Mouse (Mus musculus): ENCODE data around the gene Epb42. TPM values are rescaled to one million over a fixed set of nuclear protein-coding genes. Genes with fewer than 3 reads are reported as not detected.

Epb42 gene
- total and polyA plus RNA-seq, 3 experiments, result 1.1 to 88.7 (median 6.2) TPM

- no peak for TF ChIP-seq POLR2AphosphoS5 (IDR thresholded peaks at IDR 0.05; ENCODE audit: insufficient replicate concordance, low read depth, low read length)
- TF ChIP-seq TAL1 (conservative IDR thresholded peaks at IDR 0.05; ENCODE audit: low read depth, low read length), result no peak
- no peak for TF ChIP-seq GATA2 (IDR thresholded peaks at IDR 0.05; ENCODE audit: borderline replicate concordance, low read depth, low read length)
- TF ChIP-seq CTCF (IDR thresholded peaks at IDR 0.05; ENCODE audit: low read depth, low read length), result no peak
- ATAC-seq (ENCODE audit: extremely low read depth, insufficient number of reproducible peaks, low FRiP score, poor library complexity, severe bottlenecking) (no peak), DNase-seq (ENCODE audit: low spot score) (no peak)
- H3K36me3 ChIP-seq (replicated peaks), result peaks cover 40% of the 10 kb centered on the region
- no peaks in the 10 kb centered on the region for H3K27me3 ChIP-seq (ENCODE audit: insufficient read depth, low read length)
- H3K4me1 ChIP-seq (ENCODE audit: insufficient read depth, low read depth, low read length), result no peaks in the 10 kb centered on the region
- H3K9me3 ChIP-seq (replicated peaks), result no peaks in the 10 kb centered on the region
- no peak overlapping the region for H3K4me3 ChIP-seq (ENCODE audit: low read depth, low read length)
Observed at GRCm38 (mm10) chr2:120983611-120984010, 53.3 kb downstream of the Epb42 start.

- Histone ChIP-seq H3K27me3 (ENCODE audit: insufficient read depth, low read length) (no peaks in the 10 kb centered on the region), H3K4me3 (ENCODE audit: low read depth, low read length) (no peak overlapping the region), H3K36me3 (replicated peaks) (peaks cover 29% of the 10 kb centered on the region), H3K9me3 (replicated peaks) (no peaks in the 10 kb centered on the region), H3K4me1 (ENCODE audit: insufficient read depth, low read depth, low read length) (peaks cover 10% of the 10 kb centered on the region)
- ATAC-seq (ENCODE audit: extremely low read depth, insufficient number of reproducible peaks, low FRiP score, poor library complexity, severe bottlenecking), result no peak
- DNase-seq (ENCODE audit: low spot score), result no peak
- TF ChIP-seq TAL1 (conservative IDR thresholded peaks at IDR 0.05; ENCODE audit: low read depth, low read length) (no peak), GATA1 (IDR thresholded peaks at IDR 0.05; ENCODE audit: borderline replicate concordance, low read length) (no peak), GATA2 (IDR thresholded peaks at IDR 0.05; ENCODE audit: borderline replicate concordance, low read depth, low read length) (no peak), POLR2AphosphoS5 (IDR thresholded peaks at IDR 0.05; ENCODE audit: insufficient replicate concordance, low read depth, low read length) (no peak), CTCF (IDR thresholded peaks at IDR 0.05; ENCODE audit: low read depth, low read length) (no peak)
Observed at GRCm38 (mm10) chr2:120980861-120981260, 56.0 kb downstream of the Epb42 start.

- no peak for ATAC-seq (ENCODE audit: extremely low read depth, insufficient number of reproducible peaks, low FRiP score, poor library complexity, severe bottlenecking)
- Histone ChIP-seq H3K4me1 (ENCODE audit: insufficient read depth, low read depth, low read length) (peaks cover 10% of the 10 kb centered on the region), H3K4me3 (ENCODE audit: low read depth, low read length) (no peak overlapping the region), H3K36me3 (replicated peaks) (peaks cover 24% of the 10 kb centered on the region), H3K9me3 (replicated peaks) (no peaks in the 10 kb centered on the region), H3K27me3 (ENCODE audit: insufficient read depth, low read length) (no peaks in the 10 kb centered on the region)
- DNase-seq (ENCODE audit: low spot score), result no peak
- no peak for TF ChIP-seq GATA1 (IDR thresholded peaks at IDR 0.05; ENCODE audit: borderline replicate concordance, low read length)
- no peak for TF ChIP-seq TAL1 (conservative IDR thresholded peaks at IDR 0.05; ENCODE audit: low read depth, low read length)
- TF ChIP-seq POLR2AphosphoS5 (IDR thresholded peaks at IDR 0.05; ENCODE audit: insufficient replicate concordance, low read depth, low read length), result no peak
- no peak for TF ChIP-seq CTCF (IDR thresholded peaks at IDR 0.05; ENCODE audit: low read depth, low read length)
- no peak for TF ChIP-seq GATA2 (IDR thresholded peaks at IDR 0.05; ENCODE audit: borderline replicate concordance, low read depth, low read length)
Observed at GRCm38 (mm10) chr2:120979819-120980218, 57.1 kb downstream of the Epb42 start.

GRCm38 (mm10) chr2:120978693-120979037, 58.2 kb downstream of the Epb42 start:
- no peak for DNase-seq (ENCODE audit: low spot score)
- H3K4me1 ChIP-seq (ENCODE audit: insufficient read depth, low read depth, low read length), result peaks cover 10% of the 10 kb centered on the region
- H3K9me3 ChIP-seq (replicated peaks), result no peaks in the 10 kb centered on the region
- no peaks in the 10 kb centered on the region for H3K27me3 ChIP-seq (ENCODE audit: insufficient read depth, low read length)
- no peak overlapping the region for H3K4me3 ChIP-seq (ENCODE audit: low read depth, low read length)
- ATAC-seq (ENCODE audit: extremely low read depth, insufficient number of reproducible peaks, low FRiP score, poor library complexity, severe bottlenecking), result no peak
- no peak for TF ChIP-seq CTCF (IDR thresholded peaks at IDR 0.05; ENCODE audit: low read depth, low read length)
- TF ChIP-seq GATA1 (IDR thresholded peaks at IDR 0.05; ENCODE audit: borderline replicate concordance, low read length), result no peak
- no peak for TF ChIP-seq TAL1 (conservative IDR thresholded peaks at IDR 0.05; ENCODE audit: low read depth, low read length)
- no peak for TF ChIP-seq GATA2 (IDR thresholded peaks at IDR 0.05; ENCODE audit: borderline replicate concordance, low read depth, low read length)
- TF ChIP-seq POLR2AphosphoS5 (IDR thresholded peaks at IDR 0.05; ENCODE audit: insufficient replicate concordance, low read depth, low read length), result no peak
- H3K36me3 ChIP-seq (replicated peaks), result peaks cover 22% of the 10 kb centered on the region

GRCm38 (mm10) chr2:120977926-120978692, 58.8 kb downstream of the Epb42 start:
- Histone ChIP-seq H3K4me3 (ENCODE audit: low read depth, low read length) (peak overlapping the region; percentile 82), H3K4me1 (ENCODE audit: insufficient read depth, low read depth, low read length) (peaks cover 10% of the 10 kb centered on the region), H3K36me3 (replicated peaks) (peaks cover 20% of the 10 kb centered on the region), H3K9me3 (replicated peaks) (no peaks in the 10 kb centered on the region), H3K27me3 (ENCODE audit: insufficient read depth, low read length) (no peaks in the 10 kb centered on the region)
- no peak for TF ChIP-seq TAL1 (conservative IDR thresholded peaks at IDR 0.05; ENCODE audit: low read depth, low read length)
- no peak for TF ChIP-seq POLR2AphosphoS5 (IDR thresholded peaks at IDR 0.05; ENCODE audit: insufficient replicate concordance, low read depth, low read length)
- TF ChIP-seq GATA1 (IDR thresholded peaks at IDR 0.05; ENCODE audit: borderline replicate concordance, low read length), result no peak
- TF ChIP-seq GATA2 (IDR thresholded peaks at IDR 0.05; ENCODE audit: borderline replicate concordance, low read depth, low read length), result no peak
- TF ChIP-seq CTCF (IDR thresholded peaks at IDR 0.05; ENCODE audit: low read depth, low read length), result no peak
- ATAC-seq (ENCODE audit: extremely low read depth, insufficient number of reproducible peaks, low FRiP score, poor library complexity, severe bottlenecking), result no peak
- no peak for DNase-seq (ENCODE audit: low spot score)

- no peaks in the 10 kb centered on the region for H3K9me3 ChIP-seq (replicated peaks)
- H3K4me1 ChIP-seq (ENCODE audit: insufficient read depth, low read depth, low read length), result peaks cover 13% of the 10 kb centered on the region
- H3K4me3 ChIP-seq (ENCODE audit: low read depth, low read length), result peak within 1 kb of the TSS; percentile 82
- DNase-seq (ENCODE audit: low spot score), result peak; percentile 85
- peaks cover 19% of the 10 kb centered on the region for H3K36me3 ChIP-seq (replicated peaks)
- no peaks in the 10 kb centered on the region for H3K27me3 ChIP-seq (ENCODE audit: insufficient read depth, low read length)
- peak; percentile 22 for ATAC-seq (ENCODE audit: extremely low read depth, insufficient number of reproducible peaks, low FRiP score, poor library complexity, severe bottlenecking)
- no peak for TF ChIP-seq POLR2AphosphoS5 (IDR thresholded peaks at IDR 0.05; ENCODE audit: insufficient replicate concordance, low read depth, low read length)
- TF ChIP-seq GATA1 (IDR thresholded peaks at IDR 0.05; ENCODE audit: borderline replicate concordance, low read length), result no peak
- TF ChIP-seq TAL1 (conservative IDR thresholded peaks at IDR 0.05; ENCODE audit: low read depth, low read length), result no peak
Observed at GRCm38 (mm10) chr2:120976990-120977925, 59.6 kb downstream of the Epb42 start, which contains the start of gene Tmem62. Gene Tmem62 (plus strand): TSS chr2:120977017.
